Mouse (Mus musculus): ENCODE measurements around the gene Tceal3. TPM values are rescaled to one million over a fixed set of nuclear protein-coding genes. Genes with fewer than 3 reads are reported as not detected.
"Not testable (repeated sequence)": the region's sequence is repeated elsewhere in the genome, so short reads cannot be mapped to it uniquely, and the experiment has no call there.

Tceal3 gene
- polyA plus RNA-seq, 1 experiment from 2014 or later, result 89.4 TPM

DNA sequence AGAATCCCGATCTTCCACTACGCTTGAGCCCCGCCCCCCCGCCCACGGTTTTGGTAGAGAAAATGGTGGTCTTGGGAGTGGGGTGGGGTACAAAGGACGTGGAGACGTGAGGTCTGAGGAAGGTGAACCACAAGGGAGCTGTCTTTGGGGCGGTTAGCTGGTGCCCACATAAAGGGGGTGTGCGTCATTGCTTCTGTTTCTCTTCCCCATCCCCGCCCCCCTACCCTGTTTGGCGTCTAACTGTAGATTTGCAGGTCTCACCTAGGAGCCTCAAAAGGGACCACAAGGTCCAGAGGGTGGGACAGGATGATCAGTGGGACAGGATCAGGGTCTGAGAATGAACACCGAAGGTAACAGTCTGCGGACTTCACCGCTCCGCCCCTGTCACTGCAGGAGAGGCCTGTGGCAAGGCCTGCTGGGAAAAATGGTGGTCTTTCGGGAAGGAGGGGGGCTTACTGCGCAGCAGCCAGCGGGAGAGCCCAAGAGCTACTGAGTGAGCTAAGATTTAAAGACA lies 117.6 kb downstream of the Tceal3 start:
- Histone ChIP-seq H3K4me3 (replicated peaks) (peak overlapping the region; percentile 46), H3K27me3 (replicated peaks) (no peaks in the 10 kb centered on the region), H3K27ac (replicated peaks) (peak overlapping the region; percentile 90), H3K4me2 (peak overlapping the region; percentile 60), H3K4me1 (no peaks in the 10 kb centered on the region; the same call in 1 of the 2 replicates), H3K36me3 (no peaks in the 10 kb centered on the region), H3K9me3 (replicated peaks) (no peaks in the 10 kb centered on the region), H3K9ac (replicated peaks) (peak overlapping the region; percentile 54)
- 15% methylated on average over 18 of the region's 18 CpGs for WGBS
- ATAC-seq (ENCODE audit: low FRiP score), result peak; percentile 93

DNA sequence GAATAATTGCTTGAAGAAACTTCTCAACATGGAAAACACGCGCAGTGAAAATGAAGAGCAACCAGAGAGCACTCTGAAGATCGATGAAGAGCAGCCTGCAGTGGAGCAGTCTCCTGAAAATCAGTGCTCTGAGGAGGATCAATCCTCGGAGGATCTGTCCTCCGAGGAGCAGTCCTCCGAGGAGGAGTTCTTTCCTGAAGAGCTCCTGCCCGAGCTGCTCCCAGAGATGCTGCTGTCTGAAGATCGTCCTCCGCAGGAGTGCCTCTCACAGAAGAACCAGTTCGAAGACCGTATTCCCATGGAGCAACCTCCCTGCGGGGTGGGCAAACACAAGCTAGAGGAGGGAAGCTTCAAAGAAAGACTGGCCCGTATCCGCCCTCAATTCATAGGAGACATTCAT lies 118.1 kb downstream of the Tceal3 start:
- no peaks in the 10 kb centered on the region for H3K36me3 ChIP-seq
- 34% methylated on average over 14 of the region's 14 CpGs for WGBS

DNA sequence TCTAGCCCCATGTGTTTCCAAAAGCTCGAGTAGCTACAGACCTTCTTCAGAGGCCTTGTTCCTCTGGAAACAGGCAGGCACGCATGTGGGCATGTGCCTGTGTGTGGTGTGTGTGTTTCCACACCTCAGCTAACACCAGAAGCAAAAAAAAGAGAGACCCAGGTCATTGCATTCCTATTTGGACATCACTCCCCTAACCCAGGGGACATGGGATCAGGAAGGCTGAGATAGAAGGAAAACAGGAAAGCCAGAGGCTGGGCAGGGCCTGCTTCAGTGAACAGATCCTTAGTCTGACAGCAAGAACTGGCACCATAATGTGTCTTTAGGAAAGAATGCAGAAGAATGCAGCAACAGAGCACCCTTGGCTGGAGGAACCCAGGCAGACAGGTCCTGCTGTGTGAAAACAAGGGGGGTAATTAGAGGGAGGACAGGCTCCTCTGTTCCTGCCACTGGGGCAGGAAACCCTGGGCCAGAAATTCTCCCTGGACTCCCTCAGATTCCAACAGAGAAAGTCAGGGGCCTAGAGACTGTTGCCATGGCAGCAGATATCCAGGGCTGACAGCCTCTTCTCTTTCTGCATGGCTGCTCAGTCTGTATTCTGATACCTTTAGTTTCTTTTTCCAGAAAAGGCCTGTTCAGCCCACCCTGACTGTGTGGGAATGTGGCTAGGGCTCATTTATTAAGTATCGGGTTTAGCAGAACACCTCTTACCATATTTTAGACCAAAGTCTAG lies 124.3 kb downstream of the Tceal3 start:
- H3K4me3 ChIP-seq (replicated peaks); H3K36me3 ChIP-seq; H3K9ac ChIP-seq (replicated peaks); H3K9me3 ChIP-seq (replicated peaks); H3K4me1 ChIP-seq; H3K4me2 ChIP-seq; H3K27me3 ChIP-seq (replicated peaks); H3K27ac ChIP-seq (replicated peaks): not testable (repeated sequence)
- WGBS, result 40% methylated on average over 3 of the region's 3 CpGs
- peak; percentile 91 for ATAC-seq (ENCODE audit: low FRiP score)

More for the DNA sequence above, 118.1 kb downstream of the Tceal3 start:
- no peaks in the 10 kb centered on the region for H3K9me3 ChIP-seq (replicated peaks)
- peak; percentile 15; the same call in 1 of the 2 replicates for ATAC-seq (ENCODE audit: low FRiP score)
- H3K27me3 ChIP-seq (replicated peaks), result no peaks in the 10 kb centered on the region
- peak overlapping the region; percentile 60 for H3K4me2 ChIP-seq
- H3K9ac ChIP-seq (replicated peaks), result peak overlapping the region; percentile 54
- H3K27ac ChIP-seq (replicated peaks), result peak overlapping the region; percentile 90
- H3K4me3 ChIP-seq (replicated peaks), result peak overlapping the region; percentile 46
- no peaks in the 10 kb centered on the region; the same call in 1 of the 2 replicates for H3K4me1 ChIP-seq

Other genes starting within 250 kb of the Tceal3 start
- not detected in 2 replicates for gene Kir3dl1, start 72.8 kb upstream of the Tceal3 start, polyA plus RNA-seq (2015; fragmentation: Nextera tagmentation; extraction: Ambion mirVana)
- not detected in 2 replicates for gene Kir3dl2, start 46.8 kb upstream of the Tceal3 start, polyA plus RNA-seq (2015; fragmentation: Nextera tagmentation; extraction: Ambion mirVana)
- gene Tceal1, start 117.1 kb downstream of the Tceal3 start, polyA plus RNA-seq (2015; fragmentation: Nextera tagmentation; extraction: Ambion mirVana), result 21.4 and 25.9 TPM in 2 replicates
- 509 and 511 TPM in 2 replicates for gene Morf4l2, start 152.8 kb downstream of the Tceal3 start, polyA plus RNA-seq (2015; fragmentation: Nextera tagmentation; extraction: Ambion mirVana)
- not detected in 2 replicates for gene Glra4, start 189.3 kb downstream of the Tceal3 start, polyA plus RNA-seq (2015; fragmentation: Nextera tagmentation; extraction: Ambion mirVana)
- gene Plp1, start 231.8 kb downstream of the Tceal3 start, polyA plus RNA-seq (2015; fragmentation: Nextera tagmentation; extraction: Ambion mirVana), result 15.1 and 16.9 TPM in 2 replicates